Mouse (Mus musculus) MEL (cell line): ENCODE measurements around the gene Slc25a21.

Experiments used
- CTCF ChIP-seq, 3 experiments: IDR thresholded peaks in 2 of 3; conservative IDR thresholded peaks in 1 of 3; 2 replicates each; pipeline ENCODE4 v1.5.1; 2011 to 2012; ENCODE audit warnings: low read length in 3 of 3, low read depth in 2 of 3, mild to moderate bottlenecking in 2 of 3, improper control_type of control experiment in 1 of 3, inconsistent platforms in 1 of 3, mixed read lengths in 1 of 3, moderate library complexity in 1 of 3; ENCODE audit not compliant: control insufficient read depth in 1 of 3, insufficient read depth in 1 of 3, poor library complexity in 1 of 3, severe bottlenecking in 1 of 3
- E2F4 ChIP-seq: IDR thresholded peaks from 2 replicates; pipeline ENCODE4 v1.6.1; 2011; ENCODE audit warnings: low read depth, low read length, improper control_type of control experiment, borderline replicate concordance
- EP300 ChIP-seq, 2 experiments: IDR thresholded peaks; 2 replicates each; pipeline ENCODE4 v1.6.1; 2011; ENCODE audit warnings: improper control_type of control experiment in 2 of 2, low read length in 2 of 2, low read depth in 1 of 2, mild to moderate bottlenecking in 1 of 2
- GABPA ChIP-seq: IDR thresholded peaks from 2 replicates; pipeline ENCODE4 v1.6.1; 2012; ENCODE audit warnings: low read depth, mild to moderate bottlenecking, inconsistent platforms, low read length, improper control_type of control experiment, moderate library complexity
- GATA1 ChIP-seq: IDR thresholded peaks from 2 replicates; pipeline ENCODE4 v1.6.1; 2011; ENCODE audit warnings: low read depth, low read length, improper control_type of control experiment
- KAT2A ChIP-seq: conservative IDR thresholded peaks from 2 replicates; pipeline ENCODE4 v1.6.1; 2012; ENCODE audit warnings: low read depth, low read length, improper control_type of control experiment, inconsistent platforms
- MAFK ChIP-seq: IDR thresholded peaks from 2 replicates; pipeline ENCODE4 v1.6.1; 2011; ENCODE audit warnings: low read depth, mild to moderate bottlenecking, low read length, improper control_type of control experiment, borderline replicate concordance
- NRF1 ChIP-seq: IDR thresholded peaks from 2 replicates; pipeline ENCODE4 v1.6.1; 2014; ENCODE audit warnings: low read depth, mild to moderate bottlenecking, inconsistent platforms, low read length, improper control_type of control experiment, moderate library complexity; ENCODE audit not compliant: poor library complexity, insufficient read depth, severe bottlenecking
- POLR2A ChIP-seq, 2 experiments: IDR thresholded peaks; 2 replicates each; pipeline ENCODE4 v1.6.1; 2011 to 2012; ENCODE audit warnings: low read length in 2 of 2, mild to moderate bottlenecking in 2 of 2, control low read depth in 1 of 2, improper control_type of control experiment in 1 of 2, low read depth in 1 of 2, moderate library complexity in 1 of 2; ENCODE audit not compliant: control insufficient read depth in 1 of 2, insufficient read depth in 1 of 2, poor library complexity in 1 of 2
- RCOR1 ChIP-seq: IDR thresholded peaks from 2 replicates; pipeline ENCODE4 v1.6.1; 2012; ENCODE audit warnings: low read depth, mild to moderate bottlenecking, inconsistent platforms, low read length, improper control_type of control experiment
- USF1 ChIP-seq: IDR thresholded peaks from 2 replicates; pipeline ENCODE4 v1.6.1; 2014; ENCODE audit warnings: low read depth, mild to moderate bottlenecking, inconsistent platforms, low read length, improper control_type of control experiment, moderate library complexity

- TF ChIP-seq EP300 (IDR thresholded peaks at IDR 0.05; ENCODE audit: low read depth in 1 of 2, low read length in 2 of 2), result no peak
- no peak for TF ChIP-seq KAT2A
- TF ChIP-seq CTCF (IDR thresholded peaks at IDR 0.05 in 2 of 3, conservative IDR thresholded peaks at IDR 0.05 in 1 of 3; ENCODE audit: control insufficient read depth in 1 of 3, insufficient read depth in 1 of 3, low read depth in 2 of 3, low read length in 3 of 3, poor library complexity in 1 of 3, severe bottlenecking in 1 of 3), result no peak
- TF ChIP-seq NRF1, result no peak
- no peak for TF ChIP-seq GABPA
- TF ChIP-seq USF1, result no peak
- TF ChIP-seq GATA1, result no peak
- no peak for TF ChIP-seq E2F4
- TF ChIP-seq RCOR1, result no peak
- TF ChIP-seq MAFK, result no peak
- no peak for TF ChIP-seq POLR2A (IDR thresholded peaks at IDR 0.05; ENCODE audit: control insufficient read depth in 1 of 2, insufficient read depth in 1 of 2, low read depth in 1 of 2, low read length in 2 of 2, poor library complexity in 1 of 2)
These were observed 29.1 kb upstream of the Slc25a21 start for GRCm38 (mm10) chr12:57226411-57226810.
